Comparison of ENCODE assay signal across 1 mouse cellular context in the genomic region with DNA sequence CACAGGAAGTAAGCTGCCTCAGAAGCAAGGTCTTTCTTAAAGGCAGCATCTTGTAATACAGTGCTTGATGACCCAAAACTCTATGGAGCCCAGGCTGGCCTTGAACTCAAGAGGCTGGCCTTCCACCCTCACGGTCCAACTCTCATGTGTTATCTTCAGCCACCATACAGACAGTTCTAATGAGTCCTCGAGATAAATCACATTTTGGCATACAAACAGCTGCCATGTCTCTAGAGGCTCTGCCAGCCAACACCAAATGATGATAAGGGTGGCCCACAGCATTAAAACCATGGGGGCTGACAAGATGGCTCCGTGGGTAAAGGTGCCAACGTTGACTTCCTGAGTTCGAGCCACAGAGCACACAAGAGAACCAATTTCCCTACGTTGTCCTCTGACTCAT.
TF ChIP-seq lines count a peak whose summit lies in the region.

No protein-coding gene starts in this region.

TF ChIP-seq in MEL, 35 proteins besides CTCF, POLR2A, EP300 and RAD21:
- TF ChIP-seq KAT2A (conservative IDR thresholded peaks at IDR 0.05; ENCODE audit: low read depth, low read length) (no peak), NRF1 (IDR thresholded peaks at IDR 0.05; ENCODE audit: insufficient read depth, low read depth, low read length, poor library complexity, severe bottlenecking) (no peak), MEF2A (IDR thresholded peaks at IDR 0.05; ENCODE audit: extremely low read depth, insufficient replicate concordance, low read depth, low read length, poor library complexity, severe bottlenecking) (no peak), TCF12 (IDR thresholded peaks at IDR 0.05; ENCODE audit: low read depth, low read length) (peak; percentile 41; the same call in 1 of the 2 replicates), GATA1 (IDR thresholded peaks at IDR 0.05; ENCODE audit: low read depth, low read length) (peak; percentile 36; the same call in 1 of the 2 replicates)
